Mouse (Mus musculus): ENCODE results near the gene 1110051M20Rik. TPM values are rescaled to one million over a fixed set of nuclear protein-coding genes. Genes with fewer than 3 reads are reported as not detected.
A peak's percentile ranks its signal among the peaks of the same experiment; 100 is the strongest.
"Not testable (repeated sequence)": the region's sequence is repeated elsewhere in the genome, so short reads cannot be mapped to it uniquely, and the experiment has no call there.

Gene 1110051M20Rik
- polyA plus RNA-seq (2015; fragmentation: Nextera tagmentation; extraction: Ambion mirVana) = 173 and 178 TPM in 2 replicates

GRCm38 (mm10) chr2:91444286-91444892 is at the start of gene 1110051M20Rik:
1110051M20Rik (minus strand) TSS chr2:91444704.
- H3K4me2 ChIP-seq (ENCODE audit: low read length) = peak within 1 kb of the TSS; percentile 73
- ATAC-seq = peak; percentile 98
- WGBS = under 1% methylated on average over 19 of the region's 19 CpGs
- peak within 1 kb of the TSS; percentile 67 for H3K9ac ChIP-seq (ENCODE audit: low read depth, low read length)
- H3K36me3 ChIP-seq (ENCODE audit: control insufficient read depth, insufficient read depth, low read length) = no peaks in the 10 kb centered on the region
- H3K9me3 ChIP-seq (replicated peaks; ENCODE audit: control insufficient read depth, low read length, poor library complexity, severe bottlenecking) = no peaks in the 10 kb centered on the region
- H3K27ac ChIP-seq (ENCODE audit: low read length) = peak within 1 kb of the TSS; percentile 85
- peaks cover 8% of the 10 kb centered on the region for H3K4me1 ChIP-seq (ENCODE audit: control insufficient read depth, insufficient read depth, low read length)
- H3K27me3 ChIP-seq (ENCODE audit: control insufficient read depth, insufficient read depth, low read depth, low read length) = no peaks in the 10 kb centered on the region
- H3K4me3 ChIP-seq (ENCODE audit: low read depth, low read length) = peak within 1 kb of the TSS; percentile 83

- Histone ChIP-seq H3K4me3 (ENCODE audit: low read depth, low read length) (no peak overlapping the region), H3K9me3 (replicated peaks; ENCODE audit: control insufficient read depth, low read length, poor library complexity, severe bottlenecking) (no peaks in the 10 kb centered on the region), H3K4me1 (ENCODE audit: control insufficient read depth, insufficient read depth, low read length) (no peaks in the 10 kb centered on the region), H3K4me2 (ENCODE audit: low read length) (no peak overlapping the region), H3K27ac (ENCODE audit: low read length) (no peak overlapping the region), H3K36me3 (ENCODE audit: control insufficient read depth, insufficient read depth, low read length) (no peaks in the 10 kb centered on the region), H3K9ac (ENCODE audit: low read depth, low read length) (no peak overlapping the region), H3K27me3 (ENCODE audit: control insufficient read depth, insufficient read depth, low read depth, low read length) (no peaks in the 10 kb centered on the region)
- WGBS = 97% methylated on average over 9 of the region's 9 CpGs
- no peak for ATAC-seq
These were observed 49.5 kb upstream of the 1110051M20Rik start for GRCm38 (mm10) chr2:91493981-91494380.

DNA sequence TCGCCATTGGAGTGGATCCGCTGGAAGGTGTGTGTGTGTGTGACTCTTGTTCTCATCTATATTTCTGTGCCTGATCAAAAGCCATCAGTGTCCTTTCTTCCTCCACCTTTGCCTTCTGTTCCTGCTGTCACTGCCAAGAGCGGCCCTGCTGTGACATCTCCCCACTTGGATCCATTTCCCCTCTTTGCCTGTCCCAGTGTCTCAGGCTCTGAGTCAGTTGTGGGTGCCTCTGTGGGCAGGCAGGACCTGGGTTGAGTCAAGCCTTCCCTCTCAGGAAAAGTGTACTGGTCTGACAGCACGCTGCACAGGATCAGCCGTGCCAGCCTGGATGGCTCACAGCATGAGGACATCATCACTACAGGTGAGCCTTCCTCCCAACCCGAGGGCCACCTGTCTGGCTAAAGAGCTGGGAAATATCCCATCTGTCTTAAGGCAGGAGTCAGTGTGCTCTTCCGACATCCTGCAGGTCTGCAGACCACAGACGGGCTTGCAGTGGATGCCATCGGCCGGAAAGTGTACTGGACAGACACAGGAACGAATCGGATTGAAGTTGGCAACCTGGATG is 47.6 kb upstream of the 1110051M20Rik start:
- Histone ChIP-seq H3K9ac (ENCODE audit: low read depth, low read length) (no peak overlapping the region), H3K4me1 (ENCODE audit: control insufficient read depth, insufficient read depth, low read length) (no peaks in the 10 kb centered on the region), H3K4me2 (ENCODE audit: low read length) (no peak overlapping the region), H3K36me3 (ENCODE audit: control insufficient read depth, insufficient read depth, low read length) (no peaks in the 10 kb centered on the region), H3K27me3 (ENCODE audit: control insufficient read depth, insufficient read depth, low read depth, low read length) (no peaks in the 10 kb centered on the region), H3K4me3 (ENCODE audit: low read depth, low read length) (no peak overlapping the region), H3K27ac (ENCODE audit: low read length) (no peak overlapping the region), H3K9me3 (replicated peaks; ENCODE audit: control insufficient read depth, low read length, poor library complexity, severe bottlenecking) (no peaks in the 10 kb centered on the region)
- ATAC-seq = no peak
- WGBS = 96% methylated on average over 12 of the region's 12 CpGs

- ATAC-seq; H3K27me3 ChIP-seq (ENCODE audit: control insufficient read depth, insufficient read depth, low read depth, low read length); H3K4me1 ChIP-seq (ENCODE audit: control insufficient read depth, insufficient read depth, low read length); H3K36me3 ChIP-seq (ENCODE audit: control insufficient read depth, insufficient read depth, low read length); H3K4me2 ChIP-seq (ENCODE audit: low read length); H3K27ac ChIP-seq (ENCODE audit: low read length); H3K4me3 ChIP-seq (ENCODE audit: low read depth, low read length); H3K9ac ChIP-seq (ENCODE audit: low read depth, low read length); H3K9me3 ChIP-seq (replicated peaks; ENCODE audit: control insufficient read depth, low read length, poor library complexity, severe bottlenecking): not testable (repeated sequence)
- 75% methylated on average over 2 of the region's 3 CpGs for WGBS
These were observed 42.8 kb upstream of the 1110051M20Rik start for GRCm38 (mm10) chr2:91487295-91487694.

DNA sequence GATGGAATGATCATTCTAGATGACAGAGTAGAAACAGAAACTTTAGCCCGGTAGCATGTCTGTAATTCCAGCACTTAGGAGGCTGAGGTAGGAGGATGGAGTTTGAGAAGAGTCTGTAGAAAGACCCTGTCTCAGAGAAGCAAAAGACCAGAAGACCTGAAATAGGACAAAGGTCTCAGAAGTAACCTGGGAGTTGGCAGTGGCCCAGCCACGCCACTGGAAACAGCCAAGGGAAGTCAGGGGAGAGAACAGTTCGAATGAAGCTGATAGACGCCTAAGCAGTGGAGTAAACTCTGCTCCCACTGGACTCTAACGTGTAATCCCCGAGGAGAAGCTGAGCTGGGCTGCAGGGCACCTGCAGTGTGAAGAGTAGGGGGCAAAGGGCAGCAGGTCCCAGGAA is 40.8 kb upstream of the 1110051M20Rik start:
- no peaks in the 10 kb centered on the region for H3K4me1 ChIP-seq (ENCODE audit: control insufficient read depth, insufficient read depth, low read length)
- no peak for ATAC-seq
- 81% methylated on average over 6 of the region's 6 CpGs for WGBS

DNA sequence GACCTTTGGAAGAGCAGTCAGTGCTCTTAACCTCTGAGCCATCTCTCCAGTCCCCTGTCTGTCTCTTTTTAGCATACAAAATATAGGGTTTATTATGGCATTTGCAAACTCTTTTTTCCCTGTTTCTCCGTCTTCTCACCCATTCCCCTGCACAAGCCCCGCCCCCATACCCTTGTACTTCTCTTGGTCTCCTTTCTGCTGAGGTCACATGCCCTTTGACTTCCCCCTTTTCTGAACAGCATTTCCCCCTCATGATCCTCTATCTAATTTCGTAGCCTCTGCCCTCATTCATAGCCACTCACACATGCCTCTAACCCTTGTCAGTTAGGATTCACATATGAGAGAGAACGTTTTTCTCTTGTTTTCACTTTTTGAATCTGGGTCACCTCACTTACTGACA is 40.2 kb upstream of the 1110051M20Rik start:
- Histone ChIP-seq H3K4me1 (ENCODE audit: control insufficient read depth, insufficient read depth, low read length) (no peaks in the 10 kb centered on the region), H3K36me3 (ENCODE audit: control insufficient read depth, insufficient read depth, low read length) (no peaks in the 10 kb centered on the region), H3K9ac (ENCODE audit: low read depth, low read length) (no peak overlapping the region), H3K4me2 (ENCODE audit: low read length) (no peak overlapping the region), H3K4me3 (ENCODE audit: low read depth, low read length) (no peak overlapping the region), H3K27me3 (ENCODE audit: control insufficient read depth, insufficient read depth, low read depth, low read length) (no peaks in the 10 kb centered on the region), H3K27ac (ENCODE audit: low read length) (no peak overlapping the region), H3K9me3 (replicated peaks; ENCODE audit: control insufficient read depth, low read length, poor library complexity, severe bottlenecking) (no peaks in the 10 kb centered on the region)
- 78% methylated on average over 4 of the region's 4 CpGs for WGBS
- ATAC-seq = no peak

More for the DNA sequence above, 40.8 kb upstream of the 1110051M20Rik start:
- no peak overlapping the region for H3K4me2 ChIP-seq (ENCODE audit: low read length)
- H3K27ac ChIP-seq (ENCODE audit: low read length) = no peak overlapping the region
- H3K27me3 ChIP-seq (ENCODE audit: control insufficient read depth, insufficient read depth, low read depth, low read length) = no peaks in the 10 kb centered on the region
- no peaks in the 10 kb centered on the region for H3K9me3 ChIP-seq (replicated peaks; ENCODE audit: control insufficient read depth, low read length, poor library complexity, severe bottlenecking)
- H3K4me3 ChIP-seq (ENCODE audit: low read depth, low read length) = no peak overlapping the region
- H3K9ac ChIP-seq (ENCODE audit: low read depth, low read length) = no peak overlapping the region
- no peaks in the 10 kb centered on the region for H3K36me3 ChIP-seq (ENCODE audit: control insufficient read depth, insufficient read depth, low read length)

GRCm38 (mm10) chr2:91480805-91481514 is 36.5 kb upstream of the 1110051M20Rik start:
- no peaks in the 10 kb centered on the region for H3K36me3 ChIP-seq (ENCODE audit: control insufficient read depth, insufficient read depth, low read length)
- no peak overlapping the region for H3K4me3 ChIP-seq (ENCODE audit: low read depth, low read length)
- peak; percentile 85; the same call in 1 of the 2 replicates for ATAC-seq
- H3K27ac ChIP-seq (ENCODE audit: low read length) = no peak overlapping the region; the same call in 1 of the 2 replicates
- H3K9ac ChIP-seq (ENCODE audit: low read depth, low read length) = no peak overlapping the region
- H3K9me3 ChIP-seq (replicated peaks; ENCODE audit: control insufficient read depth, low read length, poor library complexity, severe bottlenecking) = no peaks in the 10 kb centered on the region
- H3K4me2 ChIP-seq (ENCODE audit: low read length) = no peak overlapping the region
- no peaks in the 10 kb centered on the region for H3K27me3 ChIP-seq (ENCODE audit: control insufficient read depth, insufficient read depth, low read depth, low read length)
- 59% methylated on average over 6 of the region's 6 CpGs for WGBS
- no peaks in the 10 kb centered on the region for H3K4me1 ChIP-seq (ENCODE audit: control insufficient read depth, insufficient read depth, low read length)

DNA sequence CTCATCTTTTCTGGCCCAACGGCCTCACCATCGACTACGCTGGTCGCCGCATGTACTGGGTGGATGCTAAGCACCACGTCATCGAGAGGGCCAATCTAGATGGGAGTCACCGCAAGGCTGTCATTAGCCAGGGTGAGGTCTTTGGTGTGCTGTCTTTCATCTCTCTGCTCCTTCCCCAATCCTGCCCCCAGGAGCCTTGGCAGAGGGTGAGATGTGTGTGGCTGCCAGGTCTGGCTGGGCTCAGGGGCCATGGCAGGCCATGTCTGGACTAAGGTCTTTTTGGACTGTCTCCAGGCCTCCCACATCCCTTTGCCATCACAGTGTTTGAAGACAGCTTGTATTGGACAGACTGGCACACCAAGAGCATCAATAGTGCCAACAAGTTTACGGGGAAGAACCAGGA is 35.9 kb upstream of the 1110051M20Rik start:
- no peak overlapping the region; the same call in 1 of the 2 replicates for H3K27ac ChIP-seq (ENCODE audit: low read length)
- H3K4me2 ChIP-seq (ENCODE audit: low read length) = no peak overlapping the region

DNA sequence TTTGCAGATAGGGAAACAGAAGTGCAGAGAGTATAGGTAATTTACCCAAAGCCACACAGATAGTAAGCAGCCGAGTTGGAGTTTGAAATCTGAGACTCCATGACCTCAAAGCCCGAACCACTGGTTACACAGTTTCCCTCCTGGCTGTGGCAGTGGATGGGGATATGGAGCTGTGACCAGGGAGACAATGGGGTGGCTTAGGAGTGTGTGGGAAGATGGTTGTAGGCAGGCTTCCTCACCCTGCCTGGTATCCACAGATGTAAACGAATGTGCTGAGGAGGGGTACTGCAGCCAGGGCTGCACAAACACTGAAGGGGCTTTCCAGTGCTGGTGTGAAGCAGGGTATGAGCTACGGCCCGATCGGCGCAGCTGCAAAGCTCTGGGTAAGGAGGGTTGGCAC is 32.3 kb upstream of the 1110051M20Rik start:
- Histone ChIP-seq H3K9ac (ENCODE audit: low read depth, low read length) (no peak overlapping the region), H3K27me3 (ENCODE audit: control insufficient read depth, insufficient read depth, low read depth, low read length) (no peaks in the 10 kb centered on the region), H3K9me3 (replicated peaks; ENCODE audit: control insufficient read depth, low read length, poor library complexity, severe bottlenecking) (no peaks in the 10 kb centered on the region), H3K4me1 (ENCODE audit: control insufficient read depth, insufficient read depth, low read length) (no peaks in the 10 kb centered on the region), H3K4me3 (ENCODE audit: low read depth, low read length) (no peak overlapping the region), H3K36me3 (ENCODE audit: control insufficient read depth, insufficient read depth, low read length) (no peaks in the 10 kb centered on the region), H3K27ac (ENCODE audit: low read length) (no peak overlapping the region), H3K4me2 (ENCODE audit: low read length) (no peak overlapping the region)
- WGBS = 90% methylated on average over 7 of the region's 7 CpGs
- ATAC-seq = no peak

More for the DNA sequence above, 35.9 kb upstream of the 1110051M20Rik start:
- H3K36me3 ChIP-seq (ENCODE audit: control insufficient read depth, insufficient read depth, low read length) = no peaks in the 10 kb centered on the region
- ATAC-seq = peak; percentile 47
- no peaks in the 10 kb centered on the region for H3K9me3 ChIP-seq (replicated peaks; ENCODE audit: control insufficient read depth, low read length, poor library complexity, severe bottlenecking)
- no peaks in the 10 kb centered on the region for H3K4me1 ChIP-seq (ENCODE audit: control insufficient read depth, insufficient read depth, low read length)
- H3K9ac ChIP-seq (ENCODE audit: low read depth, low read length) = no peak overlapping the region
- no peak overlapping the region for H3K4me3 ChIP-seq (ENCODE audit: low read depth, low read length)
- no peaks in the 10 kb centered on the region for H3K27me3 ChIP-seq (ENCODE audit: control insufficient read depth, insufficient read depth, low read depth, low read length)
- 89% methylated on average over 9 of the region's 9 CpGs for WGBS

Measured in midbrain, embryonic 16.5 days (tissue).